Mouse (Mus musculus) gastrocnemius, adult 2 months (tissue): ENCODE results near the gene Dysf. TPM values are rescaled to one million over a fixed set of nuclear protein-coding genes. Genes with fewer than 3 reads are reported as not detected.
"Not testable (repeated sequence)": the region's sequence is repeated elsewhere in the genome, so short reads cannot be mapped to it uniquely, and the experiment has no call there.

ENCODE experiments used
- DNase-seq: peaks from one replicate; pipeline ENCODE4 v3.0.0; 2022
- H3K27ac ChIP-seq: fragments of 200-600 bp; 2 replicates; pipeline ENCODE4 v1.8.1; 2022; ENCODE audit warnings: mild to moderate bottlenecking
- H3K4me3 ChIP-seq: fragments of 200-600 bp; 2 replicates; pipeline ENCODE4 v1.8.1; 2022; ENCODE audit warnings: mild to moderate bottlenecking, moderate library complexity
- CTCF ChIP-seq: fragments of 200-600 bp; IDR thresholded peaks from 2 replicates; pipeline ENCODE4 v1.8.1; 2022; ENCODE audit warnings: antibody characterized with exemption, mild to moderate bottlenecking, moderate library complexity
- intact Hi-C: fragments of 180-260 bp; cut with DNase I; formaldehyde crosslinking; loops from one replicate; pipeline ENCODE4 v1.15.1; 2025
- long read RNA-seq, 2 experiments: library from polyadenylated mRNA; stranded (forward); transcript quantifications; one replicate each; pipeline ENCODE4 v2.0.0; 2021
- total RNA-seq, 2 experiments: library from RNA; stranded (reverse); gene quantifications; 2 replicates each; pipeline ENCODE4 v1.2.3; 2021

Gene Dysf
- total RNA-seq, result 10 to 100 TPM; 70.1 to 76.4 TPM
- long read RNA-seq, experiment 1, full-length matches to known transcripts, result 34 of 82 reads
- long read RNA-seq, experiment 1, partial matches to known transcripts, result 37 of 82 reads
- long read RNA-seq, experiment 1, other reads (novel, unspliced or antisense), result 11 of 82 reads
- long read RNA-seq, experiment 2, full-length matches to known transcripts, result 23 of 65 reads
- long read RNA-seq, experiment 2, partial matches to known transcripts, result 14 of 65 reads
- long read RNA-seq, experiment 2, other reads (novel, unspliced or antisense), result 28 of 65 reads

- TF ChIP-seq CTCF, result peak; percentile 12; the same call in 1 of the 2 replicates
- DNase-seq, result peak; percentile 74
- H3K27ac ChIP-seq, result peak within 1 kb of the TSS; percentile 93
- H3K4me3 ChIP-seq, result peak within 1 kb of the TSS; percentile 71
- intact Hi-C loops, result no loop called here
Measured at GRCm38 (mm10) chr6:84008363-84009171, at the start of gene Dysf. Gene Dysf, plus strand, starts transcription at chr6:84008590.

- intact Hi-C loops, result no loop called here
- no peak overlapping the region for H3K4me3 ChIP-seq
- no peak for TF ChIP-seq CTCF
Measured at GRCm38 (mm10) chr6:83987642-83988041, 20.7 kb upstream of the Dysf start.

GRCm38 (mm10) chr6:84002716-84003115 lies 5.7 kb upstream of the Dysf start:
- H3K27ac ChIP-seq, result no peak overlapping the region
- H3K4me3 ChIP-seq, result no peak overlapping the region
- intact Hi-C loops, result no loop called here
- TF ChIP-seq CTCF, result no peak
- DNase-seq, result no peak

More at GRCm38 (mm10) chr6:83987642-83988041, 20.7 kb upstream of the Dysf start:
- DNase-seq, result no peak
- no peak overlapping the region for H3K27ac ChIP-seq

- no peak for DNase-seq
- intact Hi-C loops, result no loop called here
- Histone ChIP-seq H3K4me3 (no peak overlapping the region), H3K27ac (no peak overlapping the region)
- peak; percentile 33; the same call in 1 of the 2 replicates for TF ChIP-seq CTCF
Measured at GRCm38 (mm10) chr6:84004295-84004694, 4.1 kb upstream of the Dysf start.

GRCm38 (mm10) chr6:84009172-84009872 lies 932 bp downstream of the Dysf start:
- peak overlapping the region; percentile 93 for H3K27ac ChIP-seq
- peak overlapping the region; percentile 71 for H3K4me3 ChIP-seq
- DNase-seq, result no peak
- no peak for TF ChIP-seq CTCF
- intact Hi-C loops, result no loop called here

GRCm38 (mm10) chr6:84009915-84010302 lies 1.5 kb downstream of the Dysf start:
- no peak for TF ChIP-seq CTCF
- peak overlapping the region; percentile 93 for H3K27ac ChIP-seq
- intact Hi-C loops, result no loop called here
- no peak for DNase-seq
- peak overlapping the region; percentile 71 for H3K4me3 ChIP-seq

GRCm38 (mm10) chr6:84010303-84011225 lies 2.2 kb downstream of the Dysf start:
- peak; percentile 83 for DNase-seq
- peak overlapping the region; percentile 93 for H3K27ac ChIP-seq

GRCm38 (mm10) chr6:84014961-84015683 lies 6.7 kb downstream of the Dysf start:
- peak overlapping the region; percentile 53 for H3K27ac ChIP-seq
- TF ChIP-seq CTCF, result peak; percentile 55
- H3K4me3 ChIP-seq, intact Hi-C loops: not testable (repeated sequence)
- DNase-seq, result peak; percentile 69

More at GRCm38 (mm10) chr6:84010303-84011225, 2.2 kb downstream of the Dysf start:
- peak overlapping the region; percentile 71 for H3K4me3 ChIP-seq
- TF ChIP-seq CTCF, result no peak
- intact Hi-C loops, result no loop called here

- intact Hi-C loops, result no loop called here
Measured at GRCm38 (mm10) chr6:84016851-84017250, 8.5 kb downstream of the Dysf start.

GRCm38 (mm10) chr6:84017392-84017791 lies 9.0 kb downstream of the Dysf start:
- Histone ChIP-seq H3K4me3 (no peak overlapping the region), H3K27ac (peak overlapping the region; percentile 10; the same call in 1 of the 2 replicates)
- intact Hi-C loops, result no loop called here
- DNase-seq, result peak; percentile 26
- peak; percentile 19; the same call in 1 of the 2 replicates for TF ChIP-seq CTCF

More at GRCm38 (mm10) chr6:84016851-84017250, 8.5 kb downstream of the Dysf start:
- Histone ChIP-seq H3K27ac (no peak overlapping the region), H3K4me3 (no peak overlapping the region)
- TF ChIP-seq CTCF, result no peak
- no peak for DNase-seq
